Mouse (Mus musculus): ENCODE measurements around the gene Spag5.

The Spag5 gene

GRCm38 (mm10) chr11:78327634-78328511 is 26.5 kb downstream of the Spag5 start, which contains the start of gene Pigs:
TSS of gene Pigs (plus strand) at chr11:78328415.
- Histone ChIP-seq H3K27me3 (ENCODE audit: insufficient read depth, low read length) (no peaks in the 10 kb centered on the region), H3K4me3 (replicated peaks; ENCODE audit: low read length) (peak within 1 kb of the TSS; percentile 97), H3K36me3 (ENCODE audit: insufficient read depth, low read length) (peaks cover 45% of the 10 kb centered on the region), H3K4me1 (replicated peaks; ENCODE audit: low read depth, low read length) (peaks cover 49% of the 10 kb centered on the region), H3K9me3 (ENCODE audit: low read length) (no peaks in the 10 kb centered on the region)
- TF ChIP-seq POU5F1 (IDR thresholded peaks at IDR 0.05; ENCODE audit: borderline replicate concordance, low read length), result no peak
- TF ChIP-seq NANOG (IDR thresholded peaks at IDR 0.05; ENCODE audit: borderline replicate concordance, low read length), result no peak
- no peak for TF ChIP-seq CTCF (conservative IDR thresholded peaks at IDR 0.05; ENCODE audit: low read length)

- TF ChIP-seq POU5F1 (IDR thresholded peaks at IDR 0.05; ENCODE audit: borderline replicate concordance, low read length) (no peak), CTCF (conservative IDR thresholded peaks at IDR 0.05; ENCODE audit: low read length) (no peak), NANOG (IDR thresholded peaks at IDR 0.05; ENCODE audit: borderline replicate concordance, low read length) (no peak)
- Histone ChIP-seq H3K9me3 (ENCODE audit: low read length) (no peaks in the 10 kb centered on the region), H3K27me3 (ENCODE audit: insufficient read depth, low read length) (no peaks in the 10 kb centered on the region), H3K4me1 (replicated peaks; ENCODE audit: low read depth, low read length) (peaks cover 50% of the 10 kb centered on the region), H3K4me3 (replicated peaks; ENCODE audit: low read length) (peak overlapping the region; percentile 97), H3K36me3 (ENCODE audit: insufficient read depth, low read length) (peaks cover 52% of the 10 kb centered on the region)
Observed at GRCm38 (mm10) chr11:78328512-78329056, 27.3 kb downstream of the Spag5 start.

GRCm38 (mm10) chr11:78332676-78333075 is 31.3 kb downstream of the Spag5 start:
- Histone ChIP-seq H3K27me3 (ENCODE audit: insufficient read depth, low read length) (no peaks in the 10 kb centered on the region), H3K4me3 (replicated peaks; ENCODE audit: low read length) (0 out of 2 replicates have a peak overlapping the region, but pooled peaks have one; percentile 26), H3K36me3 (ENCODE audit: insufficient read depth, low read length) (peaks cover 61% of the 10 kb centered on the region), H3K4me1 (replicated peaks; ENCODE audit: low read depth, low read length) (peaks cover 43% of the 10 kb centered on the region), H3K9me3 (ENCODE audit: low read length) (no peaks in the 10 kb centered on the region)
- no peak for TF ChIP-seq NANOG (IDR thresholded peaks at IDR 0.05; ENCODE audit: borderline replicate concordance, low read length)
- TF ChIP-seq CTCF (conservative IDR thresholded peaks at IDR 0.05; ENCODE audit: low read length), result no peak
- TF ChIP-seq POU5F1 (IDR thresholded peaks at IDR 0.05; ENCODE audit: borderline replicate concordance, low read length), result no peak

GRCm38 (mm10) chr11:78333992-78334391 is 32.7 kb downstream of the Spag5 start:
- peaks cover 41% of the 10 kb centered on the region for H3K4me1 ChIP-seq (replicated peaks; ENCODE audit: low read depth, low read length)
- no peak for TF ChIP-seq POU5F1 (IDR thresholded peaks at IDR 0.05; ENCODE audit: borderline replicate concordance, low read length)
- no peak for TF ChIP-seq NANOG (IDR thresholded peaks at IDR 0.05; ENCODE audit: borderline replicate concordance, low read length)
- TF ChIP-seq CTCF (conservative IDR thresholded peaks at IDR 0.05; ENCODE audit: low read length), result no peak
- no peaks in the 10 kb centered on the region for H3K27me3 ChIP-seq (ENCODE audit: insufficient read depth, low read length)
- H3K36me3 ChIP-seq (ENCODE audit: insufficient read depth, low read length), result peaks cover 74% of the 10 kb centered on the region
- no peak overlapping the region for H3K4me3 ChIP-seq (replicated peaks; ENCODE audit: low read length)
- no peaks in the 10 kb centered on the region for H3K9me3 ChIP-seq (ENCODE audit: low read length)

GRCm38 (mm10) chr11:78337040-78337439 is 35.7 kb downstream of the Spag5 start:
- Histone ChIP-seq H3K36me3 (ENCODE audit: insufficient read depth, low read length) (peaks cover 98% of the 10 kb centered on the region), H3K4me3 (replicated peaks; ENCODE audit: low read length) (no peak overlapping the region), H3K4me1 (replicated peaks; ENCODE audit: low read depth, low read length) (peaks cover 39% of the 10 kb centered on the region), H3K9me3 (ENCODE audit: low read length) (no peaks in the 10 kb centered on the region), H3K27me3 (ENCODE audit: insufficient read depth, low read length) (no peaks in the 10 kb centered on the region)
- no peak for TF ChIP-seq NANOG (IDR thresholded peaks at IDR 0.05; ENCODE audit: borderline replicate concordance, low read length)
- TF ChIP-seq POU5F1 (IDR thresholded peaks at IDR 0.05; ENCODE audit: borderline replicate concordance, low read length), result no peak
- no peak for TF ChIP-seq CTCF (conservative IDR thresholded peaks at IDR 0.05; ENCODE audit: low read length)

- H3K36me3 ChIP-seq (ENCODE audit: insufficient read depth, low read length), result peaks cover 66% of the 10 kb centered on the region
- no peak overlapping the region for H3K4me3 ChIP-seq (replicated peaks; ENCODE audit: low read length)
- H3K9me3 ChIP-seq (ENCODE audit: low read length), result no peaks in the 10 kb centered on the region
- no peaks in the 10 kb centered on the region for H3K27me3 ChIP-seq (ENCODE audit: insufficient read depth, low read length)
- TF ChIP-seq CTCF (conservative IDR thresholded peaks at IDR 0.05; ENCODE audit: low read length), result no peak
- TF ChIP-seq NANOG (IDR thresholded peaks at IDR 0.05; ENCODE audit: borderline replicate concordance, low read length), result no peak
- TF ChIP-seq POU5F1 (IDR thresholded peaks at IDR 0.05; ENCODE audit: borderline replicate concordance, low read length), result no peak
- peaks cover 47% of the 10 kb centered on the region for H3K4me1 ChIP-seq (replicated peaks; ENCODE audit: low read depth, low read length)
Observed at GRCm38 (mm10) chr11:78341702-78342101, 40.4 kb downstream of the Spag5 start.

- H3K9me3 ChIP-seq (ENCODE audit: low read length), result no peaks in the 10 kb centered on the region
- peaks cover 51% of the 10 kb centered on the region for H3K36me3 ChIP-seq (ENCODE audit: insufficient read depth, low read length)
- H3K4me3 ChIP-seq (replicated peaks; ENCODE audit: low read length), result peak within 1 kb of the TSS; percentile 90
- TF ChIP-seq POU5F1 (IDR thresholded peaks at IDR 0.05; ENCODE audit: borderline replicate concordance, low read length) (no peak), NANOG (IDR thresholded peaks at IDR 0.05; ENCODE audit: borderline replicate concordance, low read length) (no peak), CTCF (conservative IDR thresholded peaks at IDR 0.05; ENCODE audit: low read length) (no peak)
- peaks cover 66% of the 10 kb centered on the region for H3K4me1 ChIP-seq (replicated peaks; ENCODE audit: low read depth, low read length)
- no peaks in the 10 kb centered on the region for H3K27me3 ChIP-seq (ENCODE audit: insufficient read depth, low read length)
Observed at GRCm38 (mm10) chr11:78343381-78344327, 42.3 kb downstream of the Spag5 start, which contains the start of gene Unc119. TSS of gene Unc119 (plus strand) at chr11:78343482.

Measured in E14TG2a.4 (cell line).